15 mouse cellular contexts compared by ENCODE assay signal in genomic region chr15:69588084-69588483, GRCm38 (mm10).
DNase-seq lines count a peak whose midpoint lies in the region; ATAC-seq lines count a peak whose summit lies in the region.
"Had no signal": no experiment of that assay in that cellular context is flagged by ENCODE, and none has a peak within 500 bp of the region (broad histone marks: within the 10 kb centered on the region; RNA-seq: fewer than 3 reads in every experiment).

No protein-coding gene starts in this region.

- ATAC-seq in hindbrain, embryonic 11.5 days (ENCODE audit: low FRiP score): peak; percentile 19; the same call in 1 of the 2 replicates
- ATAC-seq in hindbrain, embryonic 13.5 days (ENCODE audit: low FRiP score): no peak
- no peak for ATAC-seq in midbrain, embryonic 14.5 days (ENCODE audit: low FRiP score, low TSS enrichment)
- ATAC-seq: CD4-positive, CD25-positive, alpha-beta regulatory T cell, adult 4 months had no signal

- H3K4me3 ChIP-seq in hindbrain, embryonic 11.5 days (ENCODE audit: low read depth, low read length): no peak overlapping the region
- H3K4me3 ChIP-seq in hindbrain, embryonic 13.5 days: no peak overlapping the region
- no peak overlapping the region for H3K4me3 ChIP-seq in midbrain, embryonic 14.5 days (replicated peaks; ENCODE audit: low read depth, low read length)
- H3K4me3 ChIP-seq: heart, embryonic 13.5 days; hindbrain, embryonic 15.5 days had no signal

- no peaks in the 10 kb centered on the region for H3K4me1 ChIP-seq in hindbrain, embryonic 11.5 days (replicated peaks; ENCODE audit: control insufficient read depth, insufficient read depth, low read length)
- H3K4me1 ChIP-seq in hindbrain, embryonic 13.5 days (replicated peaks): peaks cover 4% of the 10 kb centered on the region
- 0 out of 2 replicates have a peak, but pooled peaks cover 8% of the 10 kb centered on the region for H3K4me1 ChIP-seq in midbrain, embryonic 14.5 days (ENCODE audit: control insufficient read depth, insufficient read depth, low read length)
- H3K4me1 ChIP-seq: hindbrain, embryonic 15.5 days had no signal

- H3K36me3 ChIP-seq in hindbrain, embryonic 11.5 days (ENCODE audit: control insufficient read depth, insufficient read depth, low read length): no peaks in the 10 kb centered on the region
- H3K36me3 ChIP-seq in hindbrain, embryonic 13.5 days: no peaks in the 10 kb centered on the region
- no peaks in the 10 kb centered on the region for H3K36me3 ChIP-seq in midbrain, embryonic 14.5 days (ENCODE audit: control insufficient read depth, insufficient read depth, low read length)
- H3K36me3 ChIP-seq: heart, embryonic 13.5 days; hindbrain, embryonic 15.5 days had no signal

- H3K27ac ChIP-seq in hindbrain, embryonic 11.5 days (ENCODE audit: low read depth, low read length): no peak overlapping the region
- no peak overlapping the region for H3K27ac ChIP-seq in hindbrain, embryonic 13.5 days
- H3K27ac ChIP-seq in midbrain, embryonic 14.5 days (replicated peaks; ENCODE audit: low read depth, low read length): no peak overlapping the region
- H3K27ac ChIP-seq: heart, embryonic 13.5 days; hindbrain, embryonic 15.5 days had no signal

- peak; percentile 6 for DNase-seq in hindbrain, embryonic 11.5 days (ENCODE audit: low spot score)
- peak; percentile 13 for DNase-seq in Muller cell, postnatal 12 days (ENCODE audit: inconsistent ontology term)
- peak; percentile 31 for DNase-seq in embryo, embryonic 10.5 days (ENCODE audit: low spot score)
- peak; percentile 72 for DNase-seq in midbrain, embryonic 14.5 days
- no peak for DNase-seq in ovary, postnatal 14 days (ENCODE audit: low spot score)
- no peak for DNase-seq in urinary bladder, postnatal 36 days (ENCODE audit: low spot score in 2 of 2)
- DNase-seq: cerebellum, adult 9-11 months; kidney, adult 8-10 months; layer of hippocampus, adult 9-11 months; lung, embryonic 14.5 days; right cerebral cortex, adult 18-20 months had no signal

- 58% methylated on average over 5 of the region's 5 CpGs for WGBS in hindbrain, embryonic 11.5 days
- 29% methylated on average over 5 of the region's 5 CpGs for WGBS in hindbrain, embryonic 13.5 days
- 9% methylated on average over 5 of the region's 5 CpGs for WGBS in midbrain, embryonic 14.5 days

- H3K9me3 ChIP-seq in hindbrain, embryonic 11.5 days (ENCODE audit: control insufficient read depth, low read length): no peaks in the 10 kb centered on the region
- H3K9me3 ChIP-seq in hindbrain, embryonic 13.5 days: no peaks in the 10 kb centered on the region
- no peaks in the 10 kb centered on the region for H3K9me3 ChIP-seq in midbrain, embryonic 14.5 days (ENCODE audit: control insufficient read depth, low read length)
- H3K9me3 ChIP-seq: heart, embryonic 13.5 days; hindbrain, embryonic 15.5 days had no signal

- no peak overlapping the region for H3K9ac ChIP-seq in hindbrain, embryonic 11.5 days (ENCODE audit: low read depth, low read length)
- no peak overlapping the region for H3K9ac ChIP-seq in hindbrain, embryonic 13.5 days
- no peak overlapping the region for H3K9ac ChIP-seq in midbrain, embryonic 14.5 days (replicated peaks; ENCODE audit: low read length)
- H3K9ac ChIP-seq: heart, embryonic 13.5 days; hindbrain, embryonic 15.5 days; lung, embryonic 14.5 days had no signal

- H3K4me2 ChIP-seq in hindbrain, embryonic 11.5 days (replicated peaks; ENCODE audit: low read depth, low read length): no peak overlapping the region
- no peak overlapping the region for H3K4me2 ChIP-seq in hindbrain, embryonic 13.5 days
- no peak overlapping the region for H3K4me2 ChIP-seq in midbrain, embryonic 14.5 days (ENCODE audit: low read length)
- H3K4me2 ChIP-seq: heart, embryonic 13.5 days; hindbrain, embryonic 15.5 days; lung, embryonic 14.5 days had no signal

- H3K27me3 ChIP-seq in hindbrain, embryonic 11.5 days (ENCODE audit: control insufficient read depth, insufficient read depth, low read length): no peaks in the 10 kb centered on the region
- H3K27me3 ChIP-seq in hindbrain, embryonic 13.5 days: no peaks in the 10 kb centered on the region
- no peaks in the 10 kb centered on the region for H3K27me3 ChIP-seq in midbrain, embryonic 14.5 days (ENCODE audit: control insufficient read depth, insufficient read depth, low read length)
- H3K27me3 ChIP-seq: heart, embryonic 13.5 days; hindbrain, embryonic 15.5 days had no signal

Comparison
In these comparisons a context has a peak if more than half of its experiments do, and no peak if none do; other contexts are left out.
1. DNase-seq: peak in hindbrain, embryonic 11.5 days (single experiment), Muller cell, postnatal 12 days (single experiment), embryo, embryonic 10.5 days (single experiment) and midbrain, embryonic 14.5 days (single experiment); none in ovary, postnatal 14 days (single experiment) and urinary bladder, postnatal 36 days (0 of 2).